Mouse (Mus musculus) left cerebral cortex, adult 9 months (tissue): ENCODE data around the gene Rtl6.

ENCODE experiments used
- DNase-seq, 2 experiments: peaks; one replicate each; pipeline ENCODE4 v3.0.0; 2022; ENCODE audit warnings: low spot score in 2 of 2

The Rtl6 gene

GRCm38 (mm10) chr15:84557189-84557921 is at the start of gene Rtl6:
TSS of gene Rtl6 (minus strand) at chr15:84557823.
- peak; percentile 79 to 88 for DNase-seq

- DNase-seq, result no peak
Observed at GRCm38 (mm10) chr15:84603267-84603963, 45.8 kb upstream of the Rtl6 start.

- no peak for DNase-seq
Observed at GRCm38 (mm10) chr15:84600977-84601595, 43.5 kb upstream of the Rtl6 start.

GRCm38 (mm10) chr15:84598911-84599310 is 41.3 kb upstream of the Rtl6 start:
- no peak for DNase-seq

GRCm38 (mm10) chr15:84597816-84598215 is 40.2 kb upstream of the Rtl6 start:
- DNase-seq, result no peak

GRCm38 (mm10) chr15:84597021-84597420 is 39.4 kb upstream of the Rtl6 start:
- DNase-seq, result peak in 1 of 2 experiments; percentile 29

- DNase-seq, result no peak
Observed at GRCm38 (mm10) chr15:84595241-84595945, 37.8 kb upstream of the Rtl6 start.

GRCm38 (mm10) chr15:84593514-84593913 is 35.9 kb upstream of the Rtl6 start:
- DNase-seq, result no peak

GRCm38 (mm10) chr15:84592240-84592639 is 34.6 kb upstream of the Rtl6 start:
- DNase-seq, result no peak

- DNase-seq, result no peak
Observed at GRCm38 (mm10) chr15:84591573-84592139, 34.0 kb upstream of the Rtl6 start.

GRCm38 (mm10) chr15:84588371-84588821 is 30.8 kb upstream of the Rtl6 start:
- DNase-seq, result peak in 1 of 2 experiments; percentile 16

- no peak for DNase-seq
Observed at GRCm38 (mm10) chr15:84578607-84579006, 21.0 kb upstream of the Rtl6 start.

GRCm38 (mm10) chr15:84577019-84577418 is 19.4 kb upstream of the Rtl6 start:
- DNase-seq, result no peak

GRCm38 (mm10) chr15:84566568-84567110 is 9.0 kb upstream of the Rtl6 start:
- DNase-seq, result peak; percentile 8 to 42

- DNase-seq, result no peak
Observed at GRCm38 (mm10) chr15:84561501-84561900, 3.9 kb upstream of the Rtl6 start.

GRCm38 (mm10) chr15:84556674-84557073 is 949 bp downstream of the Rtl6 start:
- no peak for DNase-seq

GRCm38 (mm10) chr15:84551065-84551464 is 6.6 kb downstream of the Rtl6 start:
- no peak for DNase-seq

GRCm38 (mm10) chr15:84549291-84549797 is 8.3 kb downstream of the Rtl6 start:
- DNase-seq, result no peak

GRCm38 (mm10) chr15:84546028-84546427 is 11.6 kb downstream of the Rtl6 start:
- DNase-seq, result no peak

GRCm38 (mm10) chr15:84541175-84541574 is 16.4 kb downstream of the Rtl6 start:
- DNase-seq, result no peak

GRCm38 (mm10) chr15:84538974-84539588 is 18.5 kb downstream of the Rtl6 start:
- no peak for DNase-seq
